Mouse (Mus musculus) lung, embryonic 15.5 days (tissue): ENCODE results near the gene Troap. TPM values are rescaled to one million over a fixed set of nuclear protein-coding genes. Genes with fewer than 3 reads are reported as not detected.
A peak's percentile ranks its signal among the peaks of the same experiment; 100 is the strongest.

Experiments used
- ATAC-seq: fragments of 200-750 bp; cut with Nextera tagmentation; 2 replicates; pipeline ENCODE4 v1.8.0; 2017; ENCODE audit warnings: moderate number of reproducible peaks, borderline replicate concordance; ENCODE audit not compliant: low FRiP score, low TSS enrichment; ENCODE audit errors: extremely low read depth
- H3K27ac ChIP-seq: fragments of 300-500 bp; sonication (generic); 2 replicates; pipeline ENCODE4 v1.5.1; 2015; ENCODE audit warnings: moderate library complexity, mild to moderate bottlenecking, inconsistent platforms
- H3K27me3 ChIP-seq: fragments of 300-500 bp; sonication (generic); 2 replicates; pipeline ENCODE4 v1.6.1; 2015; ENCODE audit warnings: inconsistent platforms
- H3K36me3 ChIP-seq: fragments of 300-500 bp; sonication (generic); 2 replicates; pipeline ENCODE4 v1.6.1; 2015; ENCODE audit warnings: inconsistent platforms
- H3K4me1 ChIP-seq: fragments of 300-500 bp; sonication (generic); 2 replicates; pipeline ENCODE4 v1.6.1; 2015; ENCODE audit warnings: inconsistent platforms
- H3K4me2 ChIP-seq: fragments of 300-500 bp; sonication (generic); 2 replicates; pipeline ENCODE4 v1.6.1; 2015; ENCODE audit warnings: inconsistent platforms, mild to moderate bottlenecking, moderate library complexity
- H3K4me3 ChIP-seq: fragments of 300-500 bp; sonication (generic); 2 replicates; pipeline ENCODE4 v1.5.1; 2015; ENCODE audit warnings: mild to moderate bottlenecking, inconsistent platforms
- H3K9ac ChIP-seq: fragments of 300-500 bp; sonication (generic); 2 replicates; pipeline ENCODE4 v1.6.1; 2015; ENCODE audit warnings: inconsistent platforms
- H3K9me3 ChIP-seq: fragments of 300-500 bp; sonication (generic); 2 replicates; pipeline ENCODE4 v1.6.1; 2016; ENCODE audit warnings: inconsistent platforms
- WGBS: fragments of 180-500 bp; shearing (Covaris S2); methylation state at CpG from one replicate; pipeline ENCODE4 v1.1.7; 2015; 5-methylcytosine and 5-hydroxymethylcytosine counted together
- polyA plus RNA-seq: library from polyadenylated mRNA; unstranded; fragments of >200 nt; fragmentation: Nextera tagmentation; extraction: Ambion mirVana; gene quantifications from 2 replicates; pipeline ENCODE4 v1.2.1, GENCODE M21; 2015

Troap gene
- polyA plus RNA-seq: 35.4 and 41.9 TPM in 2 replicates

DNA sequence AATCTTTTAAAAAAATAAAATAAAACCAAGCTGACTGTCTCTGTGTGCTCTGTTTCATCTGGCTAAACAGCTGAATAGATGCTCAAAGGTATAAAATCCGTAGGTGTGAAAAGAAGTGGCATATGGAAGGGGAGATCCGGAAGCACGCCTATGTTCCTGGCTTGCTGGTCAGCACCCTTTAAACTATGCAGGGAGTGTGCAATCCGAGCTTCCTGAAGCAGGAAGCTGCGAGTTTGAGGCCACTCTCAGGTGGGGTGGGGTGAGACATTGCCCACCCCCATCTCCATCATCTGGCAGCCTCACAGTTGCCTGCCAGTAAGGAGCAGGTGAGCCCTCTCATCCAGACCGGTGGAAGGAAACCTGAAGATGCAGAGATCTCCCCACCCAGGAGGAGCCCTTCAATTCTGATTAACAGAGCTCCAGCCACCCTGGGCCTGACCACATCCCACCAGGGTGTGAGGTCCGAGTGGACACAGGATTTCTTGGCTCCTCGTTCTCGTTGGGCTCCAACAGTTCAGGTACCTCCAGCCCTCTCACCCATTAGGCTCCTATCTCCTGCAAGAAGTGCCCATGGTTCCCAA is at the start of gene Troap:
Gene Troap (plus strand): TSS at position 557 of the 581 bp plus-strand sequence.
- no peaks in the 10 kb centered on the region for H3K27me3 ChIP-seq
- H3K4me3 ChIP-seq: peak within 1 kb of the TSS; percentile 61
- H3K4me2 ChIP-seq: peak within 1 kb of the TSS; percentile 82
- no peak; the same call in 1 of the 2 replicates for ATAC-seq
- H3K9me3 ChIP-seq: no peaks in the 10 kb centered on the region
- H3K36me3 ChIP-seq: peaks cover 25% of the 10 kb centered on the region
- peaks cover 27% of the 10 kb centered on the region for H3K4me1 ChIP-seq
- H3K27ac ChIP-seq: peak within 1 kb of the TSS; percentile 96
- peak within 1 kb of the TSS; percentile 61 for H3K9ac ChIP-seq
- 17% methylated on average over 9 of the region's 9 CpGs for WGBS

DNA sequence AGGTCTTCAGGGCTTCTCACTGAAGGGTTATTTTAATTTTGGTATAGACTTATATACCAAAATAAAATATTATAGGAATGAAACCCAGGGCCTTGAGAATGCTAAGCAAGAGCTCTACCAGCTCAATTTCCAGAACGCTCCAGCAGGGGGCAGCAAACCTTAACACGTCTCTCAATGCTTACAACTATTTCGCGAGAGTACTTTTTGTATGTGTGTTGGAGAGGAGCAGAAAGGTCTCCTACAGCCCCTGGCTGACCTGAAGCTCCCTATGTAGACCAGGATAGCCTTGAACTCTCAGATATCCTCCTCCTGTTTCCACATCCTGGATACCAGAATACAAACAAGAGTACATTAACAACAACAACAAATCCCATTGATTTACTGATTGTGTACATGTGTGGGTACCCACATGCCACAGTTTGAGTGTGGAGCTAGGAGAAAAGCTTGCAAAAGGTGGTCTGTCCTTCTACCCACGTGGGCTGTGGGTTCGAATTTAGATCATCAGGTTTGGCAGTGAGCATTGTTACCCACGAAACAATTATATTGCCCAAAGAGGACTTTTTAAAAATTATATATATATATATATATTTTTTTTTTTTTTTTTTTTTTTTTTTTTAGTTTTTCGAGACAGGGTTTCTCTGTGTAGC is 49.6 kb upstream of the Troap start:
- Histone ChIP-seq H3K36me3 (no peaks in the 10 kb centered on the region), H3K27ac (no peak overlapping the region), H3K4me1 (peaks cover 8% of the 10 kb centered on the region; the same call in 1 of the 2 replicates), H3K4me2 (no peak overlapping the region), H3K9me3 (no peaks in the 10 kb centered on the region), H3K4me3 (no peak overlapping the region), H3K9ac (no peak overlapping the region), H3K27me3 (no peaks in the 10 kb centered on the region)
- WGBS: 19% methylated on average over 7 of the region's 8 CpGs
- ATAC-seq: no peak

DNA sequence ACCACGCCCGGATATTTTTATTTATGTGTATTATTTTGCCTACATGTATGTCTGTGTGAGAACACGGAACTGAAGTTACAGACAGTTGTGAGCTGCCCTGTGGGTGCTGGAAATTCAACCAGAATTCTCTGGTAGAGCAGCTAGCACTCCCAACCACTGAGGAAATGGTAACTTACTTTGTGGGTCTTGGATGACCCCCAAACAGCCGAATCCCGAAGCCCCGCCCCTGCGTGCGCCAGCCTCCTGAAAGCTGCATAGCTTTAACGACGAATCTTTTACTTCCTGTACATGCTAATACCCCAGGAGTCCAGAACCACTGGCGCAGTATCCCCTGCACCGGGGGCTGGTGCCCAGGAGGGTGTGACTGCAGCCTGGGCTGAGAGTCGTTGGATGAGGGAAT is 49.0 kb upstream of the Troap start:
- Histone ChIP-seq H3K9me3 (no peaks in the 10 kb centered on the region), H3K9ac (no peak overlapping the region), H3K27ac (no peak overlapping the region), H3K36me3 (no peaks in the 10 kb centered on the region), H3K4me3 (no peak overlapping the region), H3K27me3 (no peaks in the 10 kb centered on the region), H3K4me2 (no peak overlapping the region), H3K4me1 (peaks cover 8% of the 10 kb centered on the region; the same call in 1 of the 2 replicates)
- 63% methylated on average over 13 of the region's 13 CpGs for WGBS
- no peak for ATAC-seq

DNA sequence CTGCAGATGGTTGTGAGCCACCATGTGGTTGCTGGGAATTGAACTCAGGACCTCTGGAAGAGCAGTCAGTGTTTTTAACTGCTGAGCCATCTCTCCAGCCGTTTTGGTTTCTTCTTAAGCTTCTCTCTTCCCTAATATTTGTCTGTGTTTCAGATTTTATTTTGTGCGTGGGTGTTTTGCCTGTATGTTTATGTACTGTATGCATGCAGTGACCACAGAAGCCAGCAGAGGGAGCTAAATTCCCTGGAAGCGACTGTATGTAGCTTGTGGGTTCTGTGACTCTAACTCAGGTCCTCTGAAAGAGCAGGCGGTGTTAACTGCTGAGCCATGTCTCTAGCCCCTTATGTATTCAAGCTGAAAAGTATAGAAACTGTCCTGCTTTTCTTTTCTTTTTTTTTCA is 48.1 kb upstream of the Troap start:
- Histone ChIP-seq H3K9me3 (no peaks in the 10 kb centered on the region), H3K4me3 (no peak overlapping the region), H3K4me2 (no peak overlapping the region), H3K27me3 (no peaks in the 10 kb centered on the region), H3K36me3 (no peaks in the 10 kb centered on the region), H3K27ac (no peak overlapping the region), H3K4me1 (peaks cover 11% of the 10 kb centered on the region), H3K9ac (no peak overlapping the region)
- 51% methylated on average over 4 of the region's 4 CpGs for WGBS
- ATAC-seq: no peak

DNA sequence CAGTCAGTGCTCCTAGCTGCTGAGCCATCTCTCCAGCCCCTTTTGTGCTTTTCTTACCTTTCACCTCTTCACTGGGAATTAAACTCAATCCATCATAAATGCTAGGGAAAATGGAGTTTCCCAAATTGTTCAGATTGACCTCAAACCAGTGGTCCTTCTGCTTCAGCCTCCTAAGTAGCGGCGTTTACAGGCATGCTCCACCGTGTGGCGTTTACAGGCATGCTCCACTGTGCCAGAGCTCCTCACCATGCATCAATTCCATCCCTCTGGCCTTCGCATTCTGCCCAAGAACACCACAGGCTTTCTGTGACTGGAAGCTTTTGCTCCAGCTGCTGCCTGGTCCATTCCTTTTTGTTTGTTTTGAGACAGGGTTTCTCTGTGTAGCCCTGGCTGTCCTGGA is 47.3 kb upstream of the Troap start:
- Histone ChIP-seq H3K4me1 (peaks cover 18% of the 10 kb centered on the region), H3K9me3 (no peaks in the 10 kb centered on the region)
- WGBS: 69% methylated on average over 5 of the region's 5 CpGs

DNA sequence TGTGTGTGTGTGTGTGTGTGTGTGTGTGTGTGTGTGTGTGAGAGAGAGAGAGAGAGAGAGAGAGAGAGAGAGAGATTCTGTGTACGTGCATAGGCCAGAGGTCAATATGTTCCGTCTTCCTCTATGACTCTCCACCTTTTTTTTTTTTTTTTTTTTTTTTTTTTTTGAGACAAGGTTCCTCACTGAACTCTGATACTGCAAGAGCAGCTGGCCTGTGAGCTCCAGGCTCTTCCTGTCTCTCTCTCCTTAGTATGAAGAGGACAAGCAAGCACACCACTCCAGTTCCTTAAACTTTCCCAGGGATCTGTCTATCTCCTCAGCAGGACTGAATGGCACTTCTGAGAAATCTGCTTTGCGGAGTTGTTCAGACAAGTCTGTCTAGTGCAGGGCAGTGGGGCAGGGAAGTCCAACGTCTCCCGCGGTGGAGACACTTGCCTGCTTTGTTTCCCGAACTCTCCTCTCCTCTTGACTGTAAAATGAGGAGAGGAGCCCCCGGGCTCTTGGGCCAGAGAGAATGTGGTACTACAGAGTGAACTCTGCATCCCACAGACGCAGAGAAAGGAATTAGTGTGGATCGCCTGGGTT is 45.4 kb upstream of the Troap start:
- Histone ChIP-seq H3K4me2 (peak overlapping the region; percentile 83), H3K27me3 (no peaks in the 10 kb centered on the region), H3K4me3 (peak overlapping the region; percentile 67), H3K9ac (peak overlapping the region; percentile 55), H3K27ac (peak overlapping the region; percentile 96), H3K9me3 (no peaks in the 10 kb centered on the region), H3K4me1 (peaks cover 35% of the 10 kb centered on the region), H3K36me3 (no peaks in the 10 kb centered on the region)
- ATAC-seq: no peak
- 2% methylated on average over 10 of the region's 10 CpGs for WGBS

More for the DNA sequence above, 47.3 kb upstream of the Troap start:
- no peak overlapping the region for H3K9ac ChIP-seq
- H3K4me3 ChIP-seq: no peak overlapping the region
- ATAC-seq: no peak
- no peak overlapping the region for H3K4me2 ChIP-seq
- no peaks in the 10 kb centered on the region for H3K36me3 ChIP-seq
- H3K27me3 ChIP-seq: no peaks in the 10 kb centered on the region
- H3K27ac ChIP-seq: no peak overlapping the region

DNA sequence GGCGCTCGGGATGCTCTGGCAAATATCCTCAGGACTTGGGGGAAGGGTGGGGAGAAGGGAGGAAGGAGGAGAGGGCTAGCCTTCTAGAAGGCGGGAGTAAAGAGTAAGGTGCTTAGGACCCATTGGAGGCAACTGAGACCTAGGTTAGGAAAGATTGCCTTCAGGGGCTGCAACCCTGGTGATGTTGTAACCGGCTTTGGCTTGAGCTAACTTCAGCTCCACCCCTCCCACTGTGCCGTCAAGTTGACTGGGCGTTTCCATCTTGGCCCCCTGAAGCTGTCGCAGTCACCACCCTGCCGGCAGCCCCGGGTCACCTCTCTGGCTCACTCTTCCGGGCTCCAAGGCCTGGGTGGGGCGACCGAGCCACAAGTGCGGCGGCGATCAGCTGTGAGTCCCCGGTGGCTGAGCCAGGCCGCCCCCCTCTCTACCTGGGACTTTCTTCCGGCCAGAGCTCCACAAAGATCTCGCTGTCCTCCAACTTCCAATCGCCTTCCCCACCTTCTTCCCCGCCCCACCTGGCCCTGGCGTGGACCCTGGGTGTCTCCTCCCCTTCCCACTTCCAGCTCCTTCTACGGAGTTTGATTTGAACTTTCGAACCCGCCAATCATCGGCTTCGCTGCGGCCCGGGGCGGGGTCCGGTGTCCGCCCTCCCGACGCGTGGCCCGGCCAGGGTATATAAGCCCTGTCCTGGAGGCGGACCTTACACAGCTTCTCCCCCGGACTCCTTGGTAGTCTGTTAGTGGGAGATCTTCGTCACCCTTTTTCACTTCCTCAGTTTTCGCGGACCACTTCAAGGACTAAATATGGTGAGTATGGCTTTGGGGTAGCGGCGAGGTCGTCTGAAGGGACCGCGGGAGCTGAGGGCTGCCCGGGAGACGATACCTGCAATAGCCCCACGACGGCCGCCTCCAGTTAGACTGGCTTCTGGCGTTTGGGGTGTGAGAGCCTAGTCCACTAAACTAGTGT is 44.5 kb upstream of the Troap start, which contains the start of gene Tuba1c:
Gene Tuba1c (plus strand): TSS at position 273 of the 966 bp plus-strand sequence.
- peaks cover 6% of the 10 kb centered on the region for H3K36me3 ChIP-seq
- ATAC-seq: peak; percentile 92
- H3K4me2 ChIP-seq: peak within 1 kb of the TSS; percentile 83
- WGBS: under 1% methylated on average over 52 of the region's 52 CpGs
- no peaks in the 10 kb centered on the region for H3K27me3 ChIP-seq
- peak within 1 kb of the TSS; percentile 67 for H3K4me3 ChIP-seq
- H3K9me3 ChIP-seq: no peaks in the 10 kb centered on the region
- peaks cover 35% of the 10 kb centered on the region for H3K4me1 ChIP-seq
- H3K9ac ChIP-seq: peak within 1 kb of the TSS; percentile 66
- peak within 1 kb of the TSS; percentile 96 for H3K27ac ChIP-seq

DNA sequence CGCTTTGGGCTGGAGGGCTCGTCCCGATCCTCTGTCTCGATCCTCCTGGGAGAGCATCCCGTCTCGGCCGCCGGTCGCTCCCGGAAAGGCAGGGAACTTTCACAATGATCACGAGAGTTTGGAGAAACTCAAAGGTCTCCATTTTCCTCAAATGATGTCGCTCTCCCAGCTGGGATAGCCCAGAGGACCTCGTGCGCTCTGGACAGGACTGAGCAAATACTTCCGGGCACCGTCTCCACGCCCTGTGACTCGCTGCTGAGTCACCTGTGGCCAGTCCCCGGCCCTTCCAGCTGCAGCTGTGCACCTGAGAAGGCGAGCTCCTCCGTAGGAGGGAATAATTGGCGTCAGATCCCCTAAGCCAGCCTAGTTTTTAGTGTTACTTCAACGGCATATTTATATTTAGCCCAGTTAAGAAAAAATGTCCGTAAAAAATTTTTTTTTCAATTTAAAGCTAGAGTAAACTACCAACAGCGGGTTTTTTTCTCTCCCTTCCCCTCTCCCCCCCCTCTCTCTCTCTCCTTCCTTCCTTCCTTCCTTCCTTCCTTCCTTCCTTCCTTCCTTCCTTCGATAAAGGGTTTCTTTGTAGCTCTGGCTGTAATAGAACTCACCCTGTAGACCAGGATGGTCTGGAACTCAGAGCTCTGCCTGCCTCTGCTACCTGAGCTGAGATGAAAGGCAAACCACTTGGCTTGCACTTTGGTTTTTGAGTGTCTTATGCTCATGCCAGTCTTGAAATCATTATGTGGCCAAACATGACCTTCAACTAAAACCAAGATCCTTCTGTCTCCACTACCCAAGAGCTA is 43.6 kb upstream of the Troap start:
- peak; percentile 47; the same call in 1 of the 2 replicates for ATAC-seq
- no peaks in the 10 kb centered on the region for H3K9me3 ChIP-seq
- WGBS: 7% methylated on average over 26 of the region's 26 CpGs

DNA sequence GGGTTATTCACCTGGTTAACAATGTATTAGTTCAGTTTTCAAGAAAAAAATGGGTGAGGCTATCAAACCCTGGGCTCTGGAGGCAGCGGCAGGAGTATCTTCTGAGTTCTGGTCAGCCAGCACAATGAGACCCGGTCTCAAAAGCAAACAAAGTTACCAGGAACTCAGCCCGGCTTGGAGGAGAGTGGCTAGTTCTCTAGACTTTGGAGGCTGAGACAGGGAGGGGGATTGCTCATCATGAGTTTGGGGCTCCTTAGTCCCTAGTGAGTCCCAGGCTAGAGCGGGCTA is 43.0 kb upstream of the Troap start:
- Histone ChIP-seq H3K9ac (peak overlapping the region; percentile 14; the same call in 1 of the 2 replicates), H3K36me3 (peaks cover 20% of the 10 kb centered on the region), H3K4me1 (peaks cover 35% of the 10 kb centered on the region), H3K4me2 (peak overlapping the region; percentile 83), H3K4me3 (peak overlapping the region; percentile 67), H3K27ac (0 out of 2 replicates have a peak overlapping the region, but pooled peaks have one; percentile 96), H3K9me3 (no peaks in the 10 kb centered on the region), H3K27me3 (no peaks in the 10 kb centered on the region)
- WGBS: 63% methylated on average over 4 of the region's 4 CpGs
- no peak for ATAC-seq

More for the DNA sequence above, 43.6 kb upstream of the Troap start:
- Histone ChIP-seq H3K4me1 (peaks cover 35% of the 10 kb centered on the region), H3K27ac (peak overlapping the region; percentile 96), H3K4me2 (peak overlapping the region; percentile 83), H3K36me3 (peaks cover 14% of the 10 kb centered on the region), H3K4me3 (peak overlapping the region; percentile 67), H3K9ac (peak overlapping the region; percentile 66), H3K27me3 (no peaks in the 10 kb centered on the region)

DNA sequence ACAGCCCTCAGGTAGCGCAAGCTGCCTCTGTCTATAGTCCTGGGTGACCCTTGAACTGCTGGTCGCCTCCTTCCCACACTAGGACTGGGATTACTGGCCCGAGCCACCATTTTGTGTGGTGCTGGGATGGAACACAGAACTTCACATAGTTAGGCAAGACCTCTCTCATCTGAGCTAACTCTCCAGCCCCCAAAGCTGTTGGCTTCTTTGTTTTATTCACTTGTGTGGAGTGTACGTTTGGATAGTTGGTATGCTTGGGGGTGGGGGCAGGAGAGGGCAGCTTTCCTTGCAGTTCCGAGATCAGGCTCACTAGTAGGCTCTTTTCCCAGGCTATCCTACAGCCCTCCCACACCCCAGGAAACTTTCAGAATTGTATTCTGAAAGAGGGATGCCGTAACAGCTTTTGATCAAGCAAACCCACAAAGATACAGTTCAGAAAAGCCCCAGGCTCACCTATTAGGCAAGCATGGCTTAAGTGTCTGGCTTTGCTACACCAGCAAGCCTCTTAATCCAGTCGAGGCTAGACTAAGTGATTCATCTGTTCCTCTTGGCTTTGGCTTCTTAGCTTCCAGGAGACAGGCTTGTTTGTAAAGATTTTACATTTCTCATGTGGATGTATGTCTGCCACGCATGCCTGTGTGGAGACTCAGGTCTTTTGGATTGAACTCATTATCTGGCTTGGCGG is 42.2 kb upstream of the Troap start:
- peaks cover 35% of the 10 kb centered on the region for H3K4me1 ChIP-seq
- H3K9ac ChIP-seq: peak overlapping the region; percentile 17; the same call in 1 of the 2 replicates
- ATAC-seq: no peak
- H3K4me2 ChIP-seq: peak overlapping the region; percentile 83
- 57% methylated on average over 9 of the region's 9 CpGs for WGBS
- H3K27me3 ChIP-seq: no peaks in the 10 kb centered on the region
- H3K4me3 ChIP-seq: peak overlapping the region; percentile 67
- 0 out of 2 replicates have a peak overlapping the region, but pooled peaks have one; percentile 11 for H3K27ac ChIP-seq
- H3K36me3 ChIP-seq: peaks cover 25% of the 10 kb centered on the region
- H3K9me3 ChIP-seq: no peaks in the 10 kb centered on the region
